Mouse (Mus musculus) left cerebral cortex, postnatal 36 days (tissue): ENCODE measurements around the gene Slc35e3. TPM values are rescaled to one million over a fixed set of nuclear protein-coding genes. Genes with fewer than 3 reads are reported as not detected.
"Not testable (repeated sequence)": the region's sequence is repeated elsewhere in the genome, so short reads cannot be mapped to it uniquely, and the experiment has no call there.

Source experiments
- DNase-seq, 2 experiments: peaks; one replicate each; pipeline ENCODE4 v3.0.0; 2021 to 2022; ENCODE audit warnings: low spot score in 2 of 2, mixed read lengths in 1 of 2
- intact Hi-C: fragments of 180-260 bp; cut with DNase I; formaldehyde crosslinking; loops from one replicate; pipeline ENCODE4 v1.15.1; 2025
- total RNA-seq, 2 experiments: library from RNA; stranded (reverse); gene quantifications; 2 replicates each; pipeline ENCODE4 v1.2.3; 2021

The Slc35e3 gene
- total RNA-seq, 2 experiments from 2014 or later, result 30.2 to 30.9 TPM

GRCm38 (mm10) chr10:117707114-117707838, 38.9 kb downstream of the Slc35e3 start:
- DNase-seq, result no peak
- intact Hi-C loops, result no loop called here

- no peak for DNase-seq
- intact Hi-C loops, result no loop called here
These were observed 39.7 kb downstream of the Slc35e3 start for GRCm38 (mm10) chr10:117706440-117706839.

- no peak for DNase-seq
- intact Hi-C loops, result no loop called here
These were observed 40.4 kb downstream of the Slc35e3 start for GRCm38 (mm10) chr10:117705806-117706205.

- intact Hi-C loops, result no loop called here
- no peak for DNase-seq
These were observed 41.2 kb downstream of the Slc35e3 start for GRCm38 (mm10) chr10:117704964-117705335.

GRCm38 (mm10) chr10:117704314-117704963, 41.7 kb downstream of the Slc35e3 start:
- DNase-seq, intact Hi-C loops: not testable (repeated sequence)

- intact Hi-C loops, result no loop called here
- no peak for DNase-seq
These were observed 42.7 kb downstream of the Slc35e3 start for GRCm38 (mm10) chr10:117703506-117703905.

- intact Hi-C loops, result no loop called here
- DNase-seq, result no peak
These were observed 43.9 kb downstream of the Slc35e3 start for GRCm38 (mm10) chr10:117702024-117702833.

GRCm38 (mm10) chr10:117701034-117701829, 44.9 kb downstream of the Slc35e3 start:
- intact Hi-C loops, result no loop called here

GRCm38 (mm10) chr10:117700450-117700849, 45.7 kb downstream of the Slc35e3 start:
- DNase-seq, result no peak
- intact Hi-C loops, result no loop called here

More at GRCm38 (mm10) chr10:117701034-117701829, 44.9 kb downstream of the Slc35e3 start:
- no peak for DNase-seq

- no peak for DNase-seq
- intact Hi-C loops, result no loop called here
These were observed 46.3 kb downstream of the Slc35e3 start for GRCm38 (mm10) chr10:117699914-117700313.

- no peak for DNase-seq
- intact Hi-C loops, result no loop called here
These were observed 47.6 kb downstream of the Slc35e3 start for GRCm38 (mm10) chr10:117698313-117699138.

GRCm38 (mm10) chr10:117697561-117698115, 48.5 kb downstream of the Slc35e3 start:
- intact Hi-C loops, result no loop called here
- no peak for DNase-seq

- intact Hi-C loops, result no loop called here
- no peak for DNase-seq
These were observed 49.2 kb downstream of the Slc35e3 start for GRCm38 (mm10) chr10:117696827-117697560.

GRCm38 (mm10) chr10:117696021-117696826, 49.9 kb downstream of the Slc35e3 start:
- intact Hi-C loops, result no loop called here
- no peak for DNase-seq

- DNase-seq, result no peak
- intact Hi-C loops, result no loop called here
These were observed 50.6 kb downstream of the Slc35e3 start for GRCm38 (mm10) chr10:117695605-117696004.

- intact Hi-C loops, result no loop called here
- DNase-seq, result no peak
These were observed 51.1 kb downstream of the Slc35e3 start for GRCm38 (mm10) chr10:117695027-117695426.
